Mouse (Mus musculus) T-helper 2 cell (primary cell): ENCODE measurements at regions not wholly inside any gene's neighbourhood (a gene's known extent, or its start where the extent isn't known, plus 50 kb on each side); places are given as distances from the start of the nearest gene placed in this dataset.

Experiments used
- in situ Hi-C: fragments of 300-600 bp; cut with MboI, MseI; formaldehyde crosslinking; loops from one replicate; pipeline ENCODE4 v1.15.1; 2025; ENCODE audit warnings: high pct_unique_total_duplicates

- in situ Hi-C loops: no loop called here
Observed at GRCm38 (mm10) chr16:95647854-95648253, 54.0 kb upstream of the Ets2 start.

- in situ Hi-C loops: loop anchor here (5.0 kb wide), 1 partner anchor 304 kb away; no protein-coding TSS in a partner anchor
Observed at GRCm38 (mm10) chr16:95642784-95643590, 56.6 kb upstream of the Erg start.

GRCm38 (mm10) chr16:95640670-95641069 is 54.3 kb upstream of the Erg start:
- in situ Hi-C loops: loop anchor here (5.0 kb wide), 1 partner anchor 307 kb away; no protein-coding TSS in a partner anchor

GRCm38 (mm10) chr16:95639677-95640076 is 53.3 kb upstream of the Erg start:
- in situ Hi-C loops: loop anchor here (5.0 to 10.0 kb wide), 3 partner anchors 38 to 308 kb away; no protein-coding TSS in a partner anchor

- in situ Hi-C loops: loop anchor here (5.0 to 10.0 kb wide), 2 partner anchors 39 to 63 kb away; no protein-coding TSS in a partner anchor
Observed at GRCm38 (mm10) chr16:95637850-95638249, 51.5 kb upstream of the Erg start.

- in situ Hi-C loops: loop anchor here (5.0 to 10.0 kb wide), 2 partner anchors 41 to 62 kb away; no protein-coding TSS in a partner anchor
Observed at GRCm38 (mm10) chr16:95636615-95637014, 50.2 kb upstream of the Erg start.
